Mouse (Mus musculus) intestine, embryonic 14.5 days (tissue): ENCODE results near the gene Ghdc. TPM values are rescaled to one million over a fixed set of nuclear protein-coding genes. Genes with fewer than 3 reads are reported as not detected.

ENCODE experiments used
- ATAC-seq: fragments of 200-750 bp; cut with Nextera tagmentation; replicated peaks from 2 replicates; pipeline ENCODE4 v1.8.0; 2017; ENCODE audit warnings: low read depth, moderate number of reproducible peaks, moderate TSS enrichment, moderate library complexity; ENCODE audit not compliant: low FRiP score, low TSS enrichment
- DNase-seq: peaks from one replicate; pipeline ENCODE4 v3.0.0-alpha.2; 2018; ENCODE audit warnings: low spot score
- H3K27ac ChIP-seq: fragments of 300-500 bp; sonication (generic); 2 replicates; pipeline ENCODE4 v1.5.1; 2014; ENCODE audit warnings: low read depth, mild to moderate bottlenecking, control low read depth
- H3K27me3 ChIP-seq: fragments of 300-500 bp; sonication (generic); replicated peaks from 2 replicates; pipeline ENCODE4 v1.6.1; 2014; ENCODE audit warnings: low read length, control low read depth; ENCODE audit not compliant: control insufficient read depth, insufficient read depth
- H3K36me3 ChIP-seq: fragments of 300-500 bp; sonication (generic); 2 replicates; pipeline ENCODE4 v1.6.1; 2014; ENCODE audit warnings: low read length, control low read depth; ENCODE audit not compliant: control insufficient read depth, insufficient read depth
- H3K4me1 ChIP-seq: fragments of 300-500 bp; sonication (generic); replicated peaks from 2 replicates; pipeline ENCODE4 v1.6.1; 2014; ENCODE audit warnings: low read length, control low read depth, mixed read lengths; ENCODE audit not compliant: control insufficient read depth, insufficient read depth
- H3K4me2 ChIP-seq: fragments of 300-500 bp; sonication (generic); 2 replicates; pipeline ENCODE4 v1.6.1; 2014; ENCODE audit warnings: low read length
- H3K4me3 ChIP-seq: fragments of 300-500 bp; sonication (generic); 2 replicates; pipeline ENCODE4 v1.5.1; 2014; ENCODE audit warnings: low read depth, low read length, control low read depth, mixed read lengths
- H3K9ac ChIP-seq: fragments of 300-500 bp; sonication (generic); 2 replicates; pipeline ENCODE4 v1.6.1; 2014; ENCODE audit warnings: mild to moderate bottlenecking, low read length
- H3K9me3 ChIP-seq: fragments of 300-500 bp; sonication (generic); 2 replicates; pipeline ENCODE4 v1.6.1; 2016; ENCODE audit warnings: low read length, control low read depth; ENCODE audit not compliant: control insufficient read depth
- WGBS: fragments of 180-500 bp; shearing (Covaris S2); extraction: QIAGEN DNeasy Blood & Tissue Kit; methylation state at CpG from one replicate; pipeline ENCODE4 v1.1.7; 2014; 5-methylcytosine and 5-hydroxymethylcytosine counted together
- polyA plus RNA-seq: library from polyadenylated mRNA; unstranded; fragments of >200 nt; fragmentation: Nextera tagmentation; extraction: Ambion mirVana; gene quantifications from 2 replicates; pipeline ENCODE4 v1.2.1, GENCODE M21; 2014

Gene Ghdc
- polyA plus RNA-seq, 1 experiment from 2014 or later = 3.5 TPM

GRCm38 (mm10) chr11:100735954-100736745 lies 34.6 kb downstream of the Ghdc start:
- peak overlapping the region; percentile 21; the same call in 1 of the 2 replicates for H3K9ac ChIP-seq
- 71% methylated on average over 14 of the region's 14 CpGs for WGBS
- H3K4me2 ChIP-seq = peak overlapping the region; percentile 86
- H3K4me3 ChIP-seq = no peak overlapping the region
- H3K9me3 ChIP-seq = no peaks in the 10 kb centered on the region
- 0 out of 2 replicates have a peak, but pooled peaks cover 7% of the 10 kb centered on the region for H3K36me3 ChIP-seq
- peaks cover 18% of the 10 kb centered on the region for H3K4me1 ChIP-seq
- no peaks in the 10 kb centered on the region for H3K27me3 ChIP-seq
- no peak overlapping the region for H3K27ac ChIP-seq
- ATAC-seq (no peak), DNase-seq (no peak)

GRCm38 (mm10) chr11:100735134-100735865 lies 35.5 kb downstream of the Ghdc start:
- Histone ChIP-seq H3K4me1 (peaks cover 18% of the 10 kb centered on the region), H3K9me3 (no peaks in the 10 kb centered on the region), H3K4me3 (no peak overlapping the region), H3K27ac (no peak overlapping the region), H3K27me3 (no peaks in the 10 kb centered on the region), H3K36me3 (0 out of 2 replicates have a peak, but pooled peaks cover 7% of the 10 kb centered on the region), H3K9ac (no peak overlapping the region), H3K4me2 (no peak overlapping the region)
- 88% methylated on average over 9 of the region's 9 CpGs for WGBS
- ATAC-seq (no peak), DNase-seq (no peak)

DNA sequence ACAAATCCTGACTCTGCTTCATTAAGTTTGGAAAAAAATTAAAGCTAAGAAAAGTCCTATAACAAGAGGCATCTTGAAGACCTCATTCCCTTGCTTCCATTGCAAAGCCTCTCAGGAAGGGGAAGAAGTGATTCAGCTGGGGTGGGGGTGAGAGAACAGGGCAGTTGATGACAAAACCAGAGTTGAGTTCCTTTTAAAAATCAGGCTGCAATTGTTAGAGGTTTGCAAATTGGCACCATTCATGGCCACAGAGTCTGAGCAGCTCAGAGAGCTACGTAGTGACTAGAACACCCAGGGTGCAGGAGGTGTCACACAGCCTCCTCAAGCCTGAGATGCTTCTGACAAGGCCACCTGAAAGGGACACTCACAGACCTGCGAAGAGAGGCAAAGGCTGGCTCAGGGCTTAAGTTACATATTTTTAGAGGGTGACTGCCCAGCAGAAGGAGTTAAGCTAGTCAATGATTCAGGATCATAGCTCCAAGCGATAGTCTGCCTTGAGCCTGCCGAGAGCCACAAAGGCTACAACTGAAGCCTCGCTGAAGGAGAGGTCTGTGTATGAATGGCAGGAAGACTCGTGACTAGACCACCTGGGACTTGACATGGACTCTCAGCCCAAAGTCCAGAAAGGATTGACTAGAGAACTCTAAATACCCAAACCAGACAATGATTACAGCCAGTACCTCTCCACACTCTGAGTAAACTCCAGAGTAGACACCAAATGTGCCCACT lies 40.1 kb downstream of the Ghdc start:
- Histone ChIP-seq H3K4me3 (no peak overlapping the region), H3K27me3 (no peaks in the 10 kb centered on the region), H3K9ac (no peak overlapping the region), H3K27ac (no peak overlapping the region), H3K36me3 (peaks cover 7% of the 10 kb centered on the region; the same call in 1 of the 2 replicates), H3K4me1 (no peaks in the 10 kb centered on the region; the same call in 1 of the 2 replicates), H3K4me2 (no peak overlapping the region), H3K9me3 (no peaks in the 10 kb centered on the region)
- ATAC-seq (no peak), DNase-seq (no peak)
- WGBS = 85% methylated on average over 6 of the region's 6 CpGs

GRCm38 (mm10) chr11:100729976-100730375 lies 40.8 kb downstream of the Ghdc start:
- ATAC-seq = no peak
- no peak for DNase-seq
- Histone ChIP-seq H3K4me2 (no peak overlapping the region), H3K27me3 (no peaks in the 10 kb centered on the region), H3K4me1 (peaks cover 5% of the 10 kb centered on the region), H3K27ac (no peak overlapping the region), H3K4me3 (no peak overlapping the region), H3K9ac (no peak overlapping the region), H3K36me3 (peaks cover 7% of the 10 kb centered on the region; the same call in 1 of the 2 replicates), H3K9me3 (no peaks in the 10 kb centered on the region)
- 85% methylated on average over 4 of the region's 4 CpGs for WGBS

GRCm38 (mm10) chr11:100728601-100729000 lies 42.2 kb downstream of the Ghdc start:
- WGBS = 87% methylated on average over 6 of the region's 6 CpGs
- Histone ChIP-seq H3K27ac (no peak overlapping the region), H3K4me1 (peaks cover 10% of the 10 kb centered on the region)

GRCm38 (mm10) chr11:100727201-100727600 lies 43.6 kb downstream of the Ghdc start:
- Histone ChIP-seq H3K27me3 (no peaks in the 10 kb centered on the region), H3K9ac (no peak overlapping the region), H3K9me3 (no peaks in the 10 kb centered on the region), H3K4me2 (no peak overlapping the region), H3K4me3 (no peak overlapping the region), H3K27ac (no peak overlapping the region), H3K4me1 (peaks cover 10% of the 10 kb centered on the region), H3K36me3 (peaks cover 2% of the 10 kb centered on the region; the same call in 1 of the 2 replicates)
- ATAC-seq = no peak
- WGBS = 95% methylated on average over 3 of the region's 3 CpGs
- no peak for DNase-seq

More at GRCm38 (mm10) chr11:100728601-100729000, 42.2 kb downstream of the Ghdc start:
- DNase-seq = no peak
- H3K4me3 ChIP-seq = no peak overlapping the region
- H3K36me3 ChIP-seq = peaks cover 7% of the 10 kb centered on the region; the same call in 1 of the 2 replicates
- no peaks in the 10 kb centered on the region for H3K9me3 ChIP-seq
- H3K4me2 ChIP-seq = no peak overlapping the region
- H3K9ac ChIP-seq = no peak overlapping the region
- no peak for ATAC-seq
- H3K27me3 ChIP-seq = no peaks in the 10 kb centered on the region

DNA sequence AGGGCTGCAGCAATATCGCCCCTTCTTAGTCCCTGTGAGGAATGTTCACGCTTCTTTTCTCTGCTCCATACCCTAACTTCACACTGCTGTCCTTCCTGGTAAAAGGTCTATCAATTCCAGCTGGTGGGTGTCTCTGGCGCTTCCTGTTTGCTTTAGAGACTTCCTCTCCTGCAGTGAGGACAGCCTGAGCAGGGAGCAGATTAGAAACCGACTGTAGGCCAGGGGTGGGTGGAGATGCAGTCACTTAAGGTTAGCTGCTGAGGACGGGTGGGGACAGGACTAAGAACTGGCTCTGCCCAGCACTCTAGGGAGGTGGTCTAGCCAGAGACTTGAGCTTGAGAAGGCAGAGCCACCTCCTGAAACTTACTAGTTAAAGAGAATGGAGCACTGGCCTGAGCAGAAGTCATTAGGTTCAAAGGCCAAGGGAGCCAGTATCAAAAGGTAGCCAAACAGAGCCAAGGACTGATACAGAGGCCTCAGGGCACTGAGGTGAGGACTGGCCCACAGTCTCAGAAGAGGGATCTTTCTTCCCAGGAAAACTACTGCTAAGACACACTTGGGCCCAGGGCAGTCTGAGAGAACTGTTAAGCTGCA lies 45.7 kb downstream of the Ghdc start:
- no peaks in the 10 kb centered on the region for H3K9me3 ChIP-seq
- no peaks in the 10 kb centered on the region; the same call in 1 of the 2 replicates for H3K36me3 ChIP-seq
- no peak for DNase-seq
- no peaks in the 10 kb centered on the region for H3K27me3 ChIP-seq
- H3K4me2 ChIP-seq = no peak overlapping the region
- ATAC-seq = no peak
- H3K9ac ChIP-seq = no peak overlapping the region
- H3K4me3 ChIP-seq = no peak overlapping the region
- peak overlapping the region; percentile 55 for H3K27ac ChIP-seq
- peaks cover 14% of the 10 kb centered on the region for H3K4me1 ChIP-seq
- WGBS = 25% methylated on average over 5 of the region's 5 CpGs

DNA sequence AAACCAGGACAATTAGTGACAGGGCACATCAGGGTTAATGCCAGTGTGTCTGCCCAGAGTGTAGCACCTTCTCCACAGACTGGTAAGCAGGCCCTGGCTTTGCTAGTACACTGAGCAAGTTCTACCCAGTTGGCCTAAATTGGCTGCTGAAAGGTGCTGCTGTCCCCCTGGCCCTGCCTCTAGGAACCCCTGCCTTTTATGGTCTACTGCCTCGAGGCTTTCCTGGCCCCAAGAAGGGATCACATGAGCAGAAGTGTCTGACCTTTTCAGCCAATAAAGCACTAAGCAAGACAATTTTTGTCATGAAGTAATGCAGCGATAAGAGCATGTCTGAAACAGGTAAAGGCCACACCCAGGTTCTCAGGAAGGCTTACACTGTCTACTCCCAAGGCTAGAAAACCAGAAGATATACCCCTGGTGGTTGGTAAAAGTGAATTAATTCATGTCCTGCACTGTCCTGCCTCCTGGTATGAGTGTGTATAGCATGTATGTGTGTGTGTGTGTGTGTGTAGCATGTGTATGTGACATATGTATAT lies 48.2 kb downstream of the Ghdc start:
- no peaks in the 10 kb centered on the region for H3K9me3 ChIP-seq
- no peak for ATAC-seq
- H3K36me3 ChIP-seq = peaks cover 19% of the 10 kb centered on the region
- peaks cover 14% of the 10 kb centered on the region for H3K4me1 ChIP-seq
- 51% methylated on average over 2 of the region's 2 CpGs for WGBS
- no peak overlapping the region for H3K4me3 ChIP-seq
- no peak overlapping the region for H3K9ac ChIP-seq
- H3K27ac ChIP-seq = no peak overlapping the region
- H3K4me2 ChIP-seq = no peak overlapping the region
- H3K27me3 ChIP-seq = no peaks in the 10 kb centered on the region
- DNase-seq = no peak
